Comparison of ENCODE assay signal across 7 mouse cellular contexts in genomic region chr1:130192190-130193028, GRCm38 (mm10).
DNase-seq lines count a peak whose midpoint lies in the region; ATAC-seq and TF ChIP-seq lines count a peak whose summit lies in the region.

No protein-coding gene starts in this region.

- WGBS in hindbrain, embryonic 14.5 days, result 46% methylated on average over 6 of the region's 6 CpGs
- 44% methylated on average over 6 of the region's 6 CpGs for WGBS in midbrain, embryonic 16.5 days

- intact Hi-C loops in left cerebral cortex, postnatal 10 days (cut with DNase I), result loop anchor here (5.0 kb wide), 1 partner anchor 1315 kb away; no protein-coding TSS in a partner anchor

- no peak overlapping the region for H3ac ChIP-seq in C2C12 (ENCODE audit: control insufficient read depth, insufficient read length, low read depth)

- DNase-seq in G1E (ENCODE audit: low spot score) (peak; percentile 48), adipocyte (ENCODE audit: low spot score) (no peak)
- peak; percentile 71 for DNase-seq in embryo, embryonic 10 days (ENCODE audit: low spot score)
- peak; percentile 79 for DNase-seq in hindbrain, embryonic 14.5 days (ENCODE audit: low spot score)
- peak; percentile 24 to 44 for DNase-seq in left cerebral cortex, postnatal 10 days (ENCODE audit: extremely low spot score in 1 of 2, low spot score in 2 of 2)

- no peaks in the 10 kb centered on the region for H3K9me3 ChIP-seq in G1E (replicated peaks)
- no peaks in the 10 kb centered on the region for H3K9me3 ChIP-seq in hindbrain, embryonic 14.5 days (ENCODE audit: control insufficient read depth, low read length)
- no peaks in the 10 kb centered on the region for H3K9me3 ChIP-seq in midbrain, embryonic 16.5 days (replicated peaks; ENCODE audit: control insufficient read depth, low read length, poor library complexity, severe bottlenecking)

- H3K4me2 ChIP-seq in hindbrain, embryonic 14.5 days (replicated peaks), result no peak overlapping the region
- no peak overlapping the region for H3K4me2 ChIP-seq in midbrain, embryonic 16.5 days (ENCODE audit: low read length)

- peak; percentile 76 for ATAC-seq in G1E (ENCODE audit: extremely low read depth, insufficient number of reproducible peaks, low FRiP score, poor library complexity, severe bottlenecking)
- peak; percentile 82 for ATAC-seq in hindbrain, embryonic 14.5 days (ENCODE audit: low FRiP score)
- ATAC-seq in midbrain, embryonic 16.5 days, result peak; percentile 83

- H3K9ac ChIP-seq in hindbrain, embryonic 14.5 days, result no peak overlapping the region
- no peak overlapping the region for H3K9ac ChIP-seq in midbrain, embryonic 16.5 days (ENCODE audit: low read depth, low read length)

- H3K4me3 ChIP-seq in C2C12 (ENCODE audit: insufficient read depth, poor library complexity, severe bottlenecking) (no peak overlapping the region), G1E (ENCODE audit: low read depth, low read length) (no peak overlapping the region)
- no peak overlapping the region for H3K4me3 ChIP-seq in hindbrain, embryonic 14.5 days (replicated peaks; ENCODE audit: low read length)
- H3K4me3 ChIP-seq in midbrain, embryonic 16.5 days (ENCODE audit: low read depth, low read length), result no peak overlapping the region

- peaks cover 26% of the 10 kb centered on the region for H3K4me1 ChIP-seq in G1E (ENCODE audit: insufficient read depth, low read depth, low read length)
- H3K4me1 ChIP-seq in hindbrain, embryonic 14.5 days (replicated peaks; ENCODE audit: control insufficient read depth, insufficient read depth, low read length), result no peaks in the 10 kb centered on the region
- peaks cover 7% of the 10 kb centered on the region for H3K4me1 ChIP-seq in midbrain, embryonic 16.5 days (ENCODE audit: control insufficient read depth, insufficient read depth, low read length)

- TF ChIP-seq CTCF in C2C12 (IDR thresholded peaks at IDR 0.05; ENCODE audit: control insufficient read depth, insufficient read depth, insufficient read length) (peak; percentile 6), G1E (IDR thresholded peaks at IDR 0.05; ENCODE audit: low read depth, low read length) (peak; percentile 55)

- H3K27me3 ChIP-seq in C2C12 (ENCODE audit: control insufficient read depth, insufficient read depth, insufficient read length) (no peaks in the 10 kb centered on the region), G1E (ENCODE audit: insufficient read depth, low read length) (no peaks in the 10 kb centered on the region)
- H3K27me3 ChIP-seq in hindbrain, embryonic 14.5 days (ENCODE audit: control insufficient read depth, insufficient read depth, low read length), result no peaks in the 10 kb centered on the region
- H3K27me3 ChIP-seq in midbrain, embryonic 16.5 days (ENCODE audit: control insufficient read depth, insufficient read depth, low read depth, low read length), result no peaks in the 10 kb centered on the region

- no peaks in the 10 kb centered on the region for H3K79me3 ChIP-seq in C2C12 (ENCODE audit: low read depth)

- no peak overlapping the region for H3K27ac ChIP-seq in hindbrain, embryonic 14.5 days
- H3K27ac ChIP-seq in midbrain, embryonic 16.5 days (ENCODE audit: low read length), result no peak overlapping the region

- no peaks in the 10 kb centered on the region for H3K36me3 ChIP-seq in C2C12 (ENCODE audit: control insufficient read depth, insufficient read depth)
- no peaks in the 10 kb centered on the region for H3K36me3 ChIP-seq in G1E (replicated peaks)
- no peaks in the 10 kb centered on the region for H3K36me3 ChIP-seq in hindbrain, embryonic 14.5 days (replicated peaks; ENCODE audit: control insufficient read depth, insufficient read depth)
- no peaks in the 10 kb centered on the region for H3K36me3 ChIP-seq in midbrain, embryonic 16.5 days (ENCODE audit: control insufficient read depth, insufficient read depth, low read length)

- no peaks in the 10 kb centered on the region for H3K79me2 ChIP-seq in C2C12 (ENCODE audit: control insufficient read depth, insufficient read depth)

TF ChIP-seq in C2C12, 6 proteins besides CTCF, POLR2A, EP300 and RAD21:
- TF ChIP-seq MYOG (IDR thresholded peaks at IDR 0.05; ENCODE audit: control insufficient read depth, extremely low read depth, insufficient read length), result no peak
- TF ChIP-seq MAX (IDR thresholded peaks at IDR 0.05), result no peak
- TF ChIP-seq CEBPB (IDR thresholded peaks at IDR 0.05; ENCODE audit: low read depth), result no peak
- TF ChIP-seq MYOD1 (IDR thresholded peaks at IDR 0.05; ENCODE audit: control insufficient read depth, insufficient read length, low read depth), result no peak
- no peak for TF ChIP-seq FOSL1 (IDR thresholded peaks at IDR 0.05; ENCODE audit: insufficient read depth, low read length, poor library complexity, severe bottlenecking)
- TF ChIP-seq USF1 (IDR thresholded peaks at IDR 0.05; ENCODE audit: low read depth), result no peak
